Mouse (Mus musculus) B cell, adult 67 days (primary cell): Measurements from ENCODE around the gene Fam71a. TPM values are rescaled to one million over a fixed set of nuclear protein-coding genes. Genes with fewer than 3 reads are reported as not detected.

ENCODE experiments used
- total RNA-seq, 2 experiments: library from RNA; stranded (reverse); gene quantifications; 4 replicates each; pipeline ENCODE4 v1.2.4; 2023

Gene Fam71a
- not detected for total RNA-seq

GRCm38 (mm10) chr1:191164717-191165116 lies at the start of gene Fam71a:
Fam71a (minus strand) TSS chr1:191164817.

Other genes with a start within 250 kb of the Fam71a start
- 10 to 100 TPM; 80.8 to 93.1 TPM for gene Angel2, start 239.7 kb downstream of the Fam71a start, total RNA-seq
- under 1 TPM; 0.68 to 0.84 TPM for gene Vash2, start 185.5 kb downstream of the Fam71a start, total RNA-seq
- gene Flvcr1, start 138.7 kb downstream of the Fam71a start, total RNA-seq, result 10 to 100 TPM; 17.8 to 18.6 TPM
- gene Spata45, start 128.2 kb downstream of the Fam71a start, total RNA-seq, result not detected
- 10 to 100 TPM; 10.1 to 19.4 TPM for gene Tatdn3, start 101.9 kb downstream of the Fam71a start, total RNA-seq
- 1 to 10 TPM; 2.2 to 2.4 TPM for gene Nsl1, start 101.8 kb downstream of the Fam71a start, total RNA-seq
- gene Batf3, start 67.0 kb downstream of the Fam71a start, total RNA-seq, result 1 to 10 TPM in 1 of 2 experiments, not detected in 1; 1.5 TPM
- 10 to 100 TPM; 19.4 to 47.7 TPM for gene Atf3, start 53.2 kb upstream of the Fam71a start, total RNA-seq
- gene Nenf, start 153.4 kb upstream of the Fam71a start, total RNA-seq, result 10 to 100 TPM; 13.5 to 16.2 TPM
- gene Tmem206, start 161.1 kb upstream of the Fam71a start, total RNA-seq, result 10 to 100 TPM; 39.1 to 42.9 TPM
- gene Ppp2r5a, start 238.5 kb upstream of the Fam71a start, total RNA-seq, result 100 to 1,000 TPM; 186 to 215 TPM